Mouse (Mus musculus) ES-E14 (cell line): ENCODE data around the gene Misp. TPM values are rescaled to one million over a fixed set of nuclear protein-coding genes. Genes with fewer than 3 reads are reported as not detected.

Experiments used
- DNase-seq: peaks from one replicate; pipeline ENCODE4 v3.0.0-alpha.2; 2013; ENCODE audit warnings: low read depth, low spot score
- H3K27ac ChIP-seq: 2 replicates; pipeline ENCODE4 v1.5.1; 2012; ENCODE audit warnings: low read depth, mild to moderate bottlenecking, low read length, moderate library complexity, mixed read lengths; ENCODE audit not compliant: poor library complexity, insufficient read depth, severe bottlenecking
- H3K36me3 ChIP-seq: 2 replicates; pipeline ENCODE4 v1.6.1; 2012; ENCODE audit warnings: mild to moderate bottlenecking, low read length, moderate library complexity, mixed read lengths; ENCODE audit not compliant: control insufficient read depth, poor library complexity, insufficient read depth, severe bottlenecking
- H3K4me1 ChIP-seq, 2 experiments: fragments of 150-350 bp in 1 of 2; sonication (generic) in 1 of 2; 2 replicates each; pipeline ENCODE4 v1.6.1; 2012; ENCODE audit warnings: low read length in 2 of 2, mild to moderate bottlenecking in 1 of 2, mixed read lengths in 1 of 2; ENCODE audit not compliant: control insufficient read depth in 2 of 2, insufficient read depth in 2 of 2, poor library complexity in 1 of 2
- H3K4me3 ChIP-seq, 2 experiments: fragments of 150-350 bp in 1 of 2; sonication (generic) in 1 of 2; 2 replicates each; pipeline ENCODE4 v1.5.1; 2012; ENCODE audit warnings: low read length in 2 of 2, low read depth in 1 of 2, mild to moderate bottlenecking in 1 of 2, mixed read lengths in 1 of 2; ENCODE audit not compliant: insufficient read depth in 1 of 2, poor library complexity in 1 of 2, severe bottlenecking in 1 of 2
- H3K9ac ChIP-seq: 2 replicates; pipeline ENCODE4 v1.6.1; 2012; ENCODE audit warnings: low read depth, mild to moderate bottlenecking, low read length, mixed read lengths; ENCODE audit not compliant: poor library complexity, insufficient read depth, severe bottlenecking
- H3K9me3 ChIP-seq: fragments of 150-350 bp; sonication (generic); 2 replicates; pipeline ENCODE4 v1.6.1; 2012; ENCODE audit warnings: low read depth, mild to moderate bottlenecking, low read length; ENCODE audit not compliant: control insufficient read depth, insufficient read depth
- CHD2 ChIP-seq: IDR thresholded peaks from 2 replicates; pipeline ENCODE4 v1.6.1; 2014; ENCODE audit warnings: mild to moderate bottlenecking, low read depth, low read length, inconsistent platforms
- HCFC1 ChIP-seq: IDR thresholded peaks from 2 replicates; pipeline ENCODE4 v1.6.1; 2012; ENCODE audit warnings: low read length, inconsistent platforms, borderline replicate concordance; ENCODE audit not compliant: insufficient read depth
- MAFK ChIP-seq: IDR thresholded peaks from 2 replicates; pipeline ENCODE4 v1.6.1; 2014; ENCODE audit warnings: mild to moderate bottlenecking, low read depth, low read length, inconsistent platforms; ENCODE audit not compliant: insufficient read depth
- ZC3H11A ChIP-seq: IDR thresholded peaks from 2 replicates; pipeline ENCODE4 v1.6.1; 2012; ENCODE audit warnings: low read depth, mild to moderate bottlenecking, inconsistent platforms, low read length, borderline replicate concordance
- ZNF384 ChIP-seq: IDR thresholded peaks from 2 replicates; pipeline ENCODE4 v1.6.1; 2012; ENCODE audit warnings: low read depth, low read length, inconsistent platforms
- in situ Hi-C, 2 experiments: fragments of 600-800 bp; cut with MboI; formaldehyde crosslinking; loops; one replicate each; pipeline ENCODE4 v1.15.1; 2025; ENCODE audit warnings: low sequenced_read_pairs in 2 of 2, inconsistent platforms in 1 of 2; ENCODE audit not compliant: unreplicated experiment in 2 of 2
- total RNA-seq: library from RNA; depleted of rRNA; stranded (reverse); fragments of 300-350 nt; gene quantifications from 2 replicates; pipeline ENCODE4 v1.2.3, GENCODE M21; 2012

Gene Misp
- total RNA-seq, 1 experiment = 1.7 TPM

DNA sequence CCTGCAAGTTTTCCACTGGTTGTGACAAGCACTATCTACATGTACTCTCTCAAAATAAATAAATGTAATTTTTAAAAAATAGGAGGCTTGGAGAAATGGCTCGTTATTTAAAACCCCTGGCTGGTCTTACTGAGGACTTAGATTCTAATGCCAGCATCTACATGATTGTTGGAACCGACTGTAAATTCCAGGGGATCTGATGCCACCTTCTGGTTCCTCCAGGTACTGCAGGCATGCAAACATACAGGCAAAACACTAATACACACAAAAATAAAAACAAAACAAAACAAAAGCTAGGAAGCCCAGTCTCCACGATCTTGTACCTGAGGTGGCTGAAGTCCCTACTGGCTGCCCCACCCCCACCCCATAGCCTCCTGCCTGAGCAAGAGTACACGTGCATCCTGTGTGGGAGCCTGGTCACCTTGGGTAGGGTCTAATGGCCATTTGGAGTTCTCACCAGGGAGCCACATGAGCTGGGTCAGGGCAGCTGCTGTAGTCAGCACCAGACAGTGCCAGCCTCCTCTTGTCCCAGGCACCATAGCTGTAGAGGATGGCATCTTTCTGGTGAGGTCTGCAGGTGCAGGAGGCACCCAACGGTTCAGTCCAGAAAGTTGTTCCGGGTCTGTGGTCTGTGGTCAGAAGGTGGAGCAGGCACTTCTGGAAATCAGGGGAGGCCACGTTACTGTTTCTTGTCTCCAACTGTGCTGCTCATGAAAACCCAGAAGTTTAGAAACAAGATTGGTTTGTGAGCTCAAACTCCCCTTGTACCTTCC is 32.2 kb upstream of the Misp start:
- 0 out of 2 replicates have a peak overlapping the region, but pooled peaks have one; percentile 2 for H3K27ac ChIP-seq
- H3K4me3 ChIP-seq = no peak overlapping the region
- no peak for DNase-seq
- H3K36me3 ChIP-seq = no peaks in the 10 kb centered on the region
- in situ Hi-C loops = no loop called here
- H3K9me3 ChIP-seq = no peaks in the 10 kb centered on the region
- no peak for TF ChIP-seq CHD2
- TF ChIP-seq ZC3H11A = 0 out of 2 replicates have a peak, but pooled peaks have one; percentile 18
- TF ChIP-seq ZNF384 = no peak
- TF ChIP-seq MAFK = no peak
- no peak for TF ChIP-seq HCFC1
- no peak overlapping the region for H3K9ac ChIP-seq
- peaks cover 0 to 7% of the 10 kb centered on the region in 2 experiments; a peak in 2 of 4 replicates for H3K4me1 ChIP-seq

- Histone ChIP-seq H3K9ac (no peak overlapping the region), H3K4me3 (no peak overlapping the region), H3K4me1 (peaks cover 2 to 5% of the 10 kb centered on the region in 2 experiments; a peak in 3 of 4 replicates), H3K9me3 (no peaks in the 10 kb centered on the region), H3K27ac (no peak overlapping the region), H3K36me3 (no peaks in the 10 kb centered on the region)
- no peak for DNase-seq
- TF ChIP-seq HCFC1 (no peak), ZNF384 (no peak), MAFK (no peak), CHD2 (no peak), ZC3H11A (no peak)
- in situ Hi-C loops = no loop called here
Measured at GRCm38 (mm10) chr10:79789581-79789980, 31.2 kb upstream of the Misp start.

DNA sequence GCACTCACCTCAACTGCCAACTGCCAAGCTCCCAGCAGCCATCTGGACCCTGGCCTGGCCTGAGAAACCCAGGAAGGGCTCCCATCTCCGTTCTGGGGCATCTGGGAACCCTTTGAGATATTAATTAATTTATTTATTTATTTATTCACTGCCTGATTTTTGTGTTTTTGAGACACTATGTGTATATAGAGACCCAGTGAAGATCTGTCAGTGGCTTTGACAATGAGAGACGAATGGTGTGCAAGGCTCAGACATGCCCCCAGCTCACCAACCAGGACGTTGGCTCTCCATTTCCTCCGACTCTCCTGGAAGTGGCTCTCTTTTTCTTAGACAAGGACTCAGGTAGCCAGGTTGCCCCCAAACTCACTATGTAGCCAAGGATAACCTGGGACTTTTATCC is 29.9 kb upstream of the Misp start, which contains the start of gene Prss57:
TSS of gene Prss57 (minus strand) at position 101 of the 400 bp plus-strand sequence.
- no peak within 1 kb of the TSS for H3K27ac ChIP-seq
- no peak within 1 kb of the TSS for H3K4me3 ChIP-seq
- no peaks in the 10 kb centered on the region for H3K36me3 ChIP-seq
- DNase-seq = no peak
- in situ Hi-C loops = no loop called here
- H3K9me3 ChIP-seq = no peaks in the 10 kb centered on the region
- no peak within 1 kb of the TSS for H3K9ac ChIP-seq
- peaks cover 2 to 13% of the 10 kb centered on the region in 2 experiments; a peak in 3 of 4 replicates for H3K4me1 ChIP-seq
- TF ChIP-seq ZNF384 (no peak), ZC3H11A (no peak), MAFK (no peak), HCFC1 (no peak), CHD2 (no peak)

DNA sequence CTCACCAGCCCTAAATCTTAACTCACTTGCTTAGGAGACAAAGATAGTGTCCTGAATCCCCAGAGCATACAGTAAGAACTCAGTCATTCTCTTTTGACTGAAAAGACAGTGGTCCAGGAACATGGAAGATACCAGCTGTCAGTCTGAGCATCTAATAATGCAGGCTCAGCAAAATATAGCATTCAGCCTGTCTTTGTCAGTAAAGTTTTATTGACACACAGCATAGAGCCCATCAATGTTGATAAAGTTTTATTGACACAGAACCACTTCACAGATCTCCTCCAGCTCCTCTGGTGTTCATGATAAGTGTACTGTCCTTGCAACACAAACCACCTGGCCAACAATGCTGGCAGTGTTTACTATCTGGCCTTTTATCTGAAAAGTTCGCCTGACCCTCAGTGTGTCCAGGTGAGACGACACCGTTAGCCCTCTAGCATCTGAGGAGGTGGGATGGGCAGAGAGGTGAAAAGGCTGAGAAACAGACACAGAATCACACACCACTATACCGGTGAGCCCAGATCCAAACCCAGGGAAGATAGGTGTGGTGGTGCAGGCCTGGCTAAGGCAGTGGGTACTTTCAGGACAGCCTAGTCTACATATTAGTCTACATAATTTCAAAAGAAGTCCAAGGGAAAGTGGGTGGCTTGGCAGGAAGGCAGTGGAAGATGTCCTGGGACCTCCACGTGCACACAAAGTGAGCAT is 28.3 kb upstream of the Misp start:
- peak; percentile 53; the same call in 1 of the 2 replicates for TF ChIP-seq ZNF384
- TF ChIP-seq CHD2 = no peak
- TF ChIP-seq MAFK = peak; percentile 93
- H3K4me1 ChIP-seq = peaks cover 7 to 21% of the 10 kb centered on the region in 2 experiments
- H3K36me3 ChIP-seq = no peaks in the 10 kb centered on the region
- H3K9ac ChIP-seq = no peak overlapping the region
- no peak overlapping the region for H3K4me3 ChIP-seq
- H3K9me3 ChIP-seq = no peaks in the 10 kb centered on the region
- no peak for DNase-seq
- H3K27ac ChIP-seq = no peak overlapping the region
- in situ Hi-C loops = no loop called here
